Comparison of ENCODE assay signal across 17 mouse cellular contexts in the genomic region with DNA sequence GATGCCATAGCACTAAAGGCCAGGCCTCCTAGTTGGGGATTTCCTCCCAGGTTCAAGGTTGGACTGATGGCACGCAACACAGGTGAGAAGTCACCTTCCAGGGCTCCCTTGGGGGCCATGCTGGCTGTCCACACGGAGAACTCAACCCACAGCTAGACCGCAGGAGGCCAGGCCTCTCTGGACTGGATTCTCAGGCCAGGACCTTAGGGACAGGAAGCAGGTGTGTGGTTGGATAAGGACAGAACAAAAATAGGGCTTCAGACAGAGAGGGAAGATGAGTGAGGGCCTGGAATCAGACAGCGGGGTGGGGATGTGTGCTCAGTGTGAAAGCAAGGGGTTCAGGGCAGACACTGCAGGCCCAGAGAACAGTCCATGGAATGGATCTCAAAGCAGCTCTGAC. TPM values are rescaled to one million over a fixed set of nuclear protein-coding genes. Genes with fewer than 3 reads are reported as not detected.
"Had no signal": no experiment of that assay in that cellular context is flagged by ENCODE, and none has a peak within 500 bp of the region (broad histone marks: within the 10 kb centered on the region; RNA-seq: fewer than 3 reads in every experiment).

No protein-coding gene starts in this region.

- H3K9ac ChIP-seq: liver, embryonic 15.5 days; liver, postnatal 0 days; lung, embryonic 15.5 days; midbrain, embryonic 15.5 days; neural tube, embryonic 12.5 days had no signal

- H3K27ac ChIP-seq: liver, embryonic 15.5 days; lung, embryonic 15.5 days; macrophage; midbrain, embryonic 15.5 days; neural tube, embryonic 12.5 days had no signal

- DNase-seq: liver, postnatal 0 days; lung, adult 2 months; lung, postnatal 14 days; lung, postnatal 36 days; right cerebral cortex, postnatal 14 days; spleen, adult 18-20 months; thymus, adult 18-20 months; thymus, postnatal 14 days; thymus, postnatal 36 days had no signal

- H3K27me3 ChIP-seq: liver, embryonic 15.5 days; lung, embryonic 15.5 days; midbrain, embryonic 15.5 days; neural tube, embryonic 12.5 days had no signal

- H3K4me3 ChIP-seq: liver, embryonic 15.5 days; lung, embryonic 15.5 days; megakaryocyte, embryonic 14.5 days; midbrain, embryonic 15.5 days; neural tube, embryonic 12.5 days had no signal

- H3K4me1 ChIP-seq: liver, embryonic 15.5 days; lung, embryonic 15.5 days; midbrain, embryonic 15.5 days; neural tube, embryonic 12.5 days had no signal

- ATAC-seq: liver, postnatal 0 days; lung, postnatal 0 days; midbrain, embryonic 15.5 days had no signal

- H3K36me3 ChIP-seq: liver, embryonic 15.5 days; lung, embryonic 15.5 days; midbrain, embryonic 15.5 days; neural tube, embryonic 12.5 days had no signal

- H3K9me3 ChIP-seq: liver, embryonic 15.5 days; lung, embryonic 15.5 days; midbrain, embryonic 15.5 days; neural tube, embryonic 12.5 days had no signal

- H3K4me2 ChIP-seq: liver, embryonic 15.5 days; lung, embryonic 15.5 days; midbrain, embryonic 11.5 days; midbrain, embryonic 15.5 days; neural tube, embryonic 12.5 days had no signal

RNA-seq across cellular contexts. Expression of a gene that starts 26.9 kb away (rescaled TPM):
- polyA plus RNA-seq: macrophage had no signal

RNA-seq across cellular contexts. Expression of a gene that starts 43.7 kb away (rescaled TPM):
- polyA plus RNA-seq: macrophage; midbrain, embryonic 15.5 days had no signal
